Mouse (Mus musculus) forebrain, embryonic 10.5 days (tissue): ENCODE data around the gene Kat2a. TPM values are rescaled to one million over a fixed set of nuclear protein-coding genes. Genes with fewer than 3 reads are reported as not detected.
A peak's percentile ranks its signal among the peaks of the same experiment; 100 is the strongest.

Experiments used
- DNase-seq: peaks from one replicate; pipeline ENCODE4 v3.0.0-alpha.2; 2017; ENCODE audit warnings: low spot score; ENCODE audit errors: extremely low spot score
- H3K27ac ChIP-seq: fragments of 300-500 bp; sonication (generic); 2 replicates; pipeline ENCODE4 v1.5.1; 2016; ENCODE audit warnings: mild to moderate bottlenecking
- H3K27me3 ChIP-seq: fragments of 300-500 bp; sonication (generic); 2 replicates; pipeline ENCODE4 v1.6.1; 2016; ENCODE audit warnings: mild to moderate bottlenecking; ENCODE audit not compliant: poor library complexity, severe bottlenecking
- H3K36me3 ChIP-seq: fragments of 300-500 bp; sonication (generic); replicated peaks from 2 replicates; pipeline ENCODE4 v1.6.1; 2016; ENCODE audit warnings: mild to moderate bottlenecking, moderate library complexity
- H3K4me1 ChIP-seq: fragments of 300-500 bp; sonication (generic); 2 replicates; pipeline ENCODE4 v1.6.1; 2016
- H3K4me3 ChIP-seq: fragments of 300-500 bp; sonication (generic); 2 replicates; pipeline ENCODE4 v1.5.1; 2016; ENCODE audit warnings: mild to moderate bottlenecking, moderate library complexity
- H3K9me3 ChIP-seq: fragments of 300-500 bp; sonication (generic); 2 replicates; pipeline ENCODE4 v1.6.1; 2016; ENCODE audit warnings: mild to moderate bottlenecking, moderate library complexity
- WGBS: fragments of 180-500 bp; shearing (Covaris S2); methylation state at CpG from one replicate; pipeline ENCODE4 v1.1.7; 2016; 5-methylcytosine and 5-hydroxymethylcytosine counted together
- polyA plus RNA-seq: library from polyadenylated mRNA; unstranded; fragments of >200 nt; fragmentation: Nextera tagmentation; extraction: Ambion mirVana; gene quantifications from 2 replicates; pipeline ENCODE4 v1.2.1, GENCODE M21; 2016

Kat2a gene
- polyA plus RNA-seq, 1 experiment from 2014 or later: 76.3 TPM

GRCm38 (mm10) chr11:100728601-100729000, 16.3 kb upstream of the Kat2a start:
- H3K36me3 ChIP-seq: peaks cover 52% of the 10 kb centered on the region
- DNase-seq: no peak
- H3K4me3 ChIP-seq: no peak overlapping the region
- no peak overlapping the region for H3K27ac ChIP-seq
- peaks cover 15% of the 10 kb centered on the region for H3K4me1 ChIP-seq
- no peaks in the 10 kb centered on the region for H3K27me3 ChIP-seq
- H3K9me3 ChIP-seq: no peaks in the 10 kb centered on the region
- WGBS: 87% methylated on average over 6 of the region's 6 CpGs

GRCm38 (mm10) chr11:100727201-100727600, 14.9 kb upstream of the Kat2a start:
- Histone ChIP-seq H3K9me3 (no peaks in the 10 kb centered on the region), H3K36me3 (peaks cover 40% of the 10 kb centered on the region), H3K4me1 (peaks cover 23% of the 10 kb centered on the region), H3K27ac (no peak overlapping the region), H3K4me3 (no peak overlapping the region), H3K27me3 (no peaks in the 10 kb centered on the region)
- WGBS: 93% methylated on average over 3 of the region's 3 CpGs
- DNase-seq: no peak

DNA sequence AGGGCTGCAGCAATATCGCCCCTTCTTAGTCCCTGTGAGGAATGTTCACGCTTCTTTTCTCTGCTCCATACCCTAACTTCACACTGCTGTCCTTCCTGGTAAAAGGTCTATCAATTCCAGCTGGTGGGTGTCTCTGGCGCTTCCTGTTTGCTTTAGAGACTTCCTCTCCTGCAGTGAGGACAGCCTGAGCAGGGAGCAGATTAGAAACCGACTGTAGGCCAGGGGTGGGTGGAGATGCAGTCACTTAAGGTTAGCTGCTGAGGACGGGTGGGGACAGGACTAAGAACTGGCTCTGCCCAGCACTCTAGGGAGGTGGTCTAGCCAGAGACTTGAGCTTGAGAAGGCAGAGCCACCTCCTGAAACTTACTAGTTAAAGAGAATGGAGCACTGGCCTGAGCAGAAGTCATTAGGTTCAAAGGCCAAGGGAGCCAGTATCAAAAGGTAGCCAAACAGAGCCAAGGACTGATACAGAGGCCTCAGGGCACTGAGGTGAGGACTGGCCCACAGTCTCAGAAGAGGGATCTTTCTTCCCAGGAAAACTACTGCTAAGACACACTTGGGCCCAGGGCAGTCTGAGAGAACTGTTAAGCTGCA, 12.8 kb upstream of the Kat2a start:
- no peak overlapping the region; the same call in 1 of the 2 replicates for H3K4me3 ChIP-seq
- H3K36me3 ChIP-seq: peaks cover 36% of the 10 kb centered on the region
- H3K4me1 ChIP-seq: peaks cover 45% of the 10 kb centered on the region
- DNase-seq: no peak
- H3K9me3 ChIP-seq: no peaks in the 10 kb centered on the region
- H3K27me3 ChIP-seq: no peaks in the 10 kb centered on the region
- H3K27ac ChIP-seq: peak overlapping the region; percentile 54
- WGBS: 54% methylated on average over 5 of the region's 5 CpGs

DNA sequence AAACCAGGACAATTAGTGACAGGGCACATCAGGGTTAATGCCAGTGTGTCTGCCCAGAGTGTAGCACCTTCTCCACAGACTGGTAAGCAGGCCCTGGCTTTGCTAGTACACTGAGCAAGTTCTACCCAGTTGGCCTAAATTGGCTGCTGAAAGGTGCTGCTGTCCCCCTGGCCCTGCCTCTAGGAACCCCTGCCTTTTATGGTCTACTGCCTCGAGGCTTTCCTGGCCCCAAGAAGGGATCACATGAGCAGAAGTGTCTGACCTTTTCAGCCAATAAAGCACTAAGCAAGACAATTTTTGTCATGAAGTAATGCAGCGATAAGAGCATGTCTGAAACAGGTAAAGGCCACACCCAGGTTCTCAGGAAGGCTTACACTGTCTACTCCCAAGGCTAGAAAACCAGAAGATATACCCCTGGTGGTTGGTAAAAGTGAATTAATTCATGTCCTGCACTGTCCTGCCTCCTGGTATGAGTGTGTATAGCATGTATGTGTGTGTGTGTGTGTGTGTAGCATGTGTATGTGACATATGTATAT, 10.3 kb upstream of the Kat2a start:
- peaks cover 49% of the 10 kb centered on the region for H3K4me1 ChIP-seq
- no peak overlapping the region for H3K4me3 ChIP-seq
- DNase-seq: no peak
- peak overlapping the region; percentile 60; the same call in 1 of the 2 replicates for H3K27ac ChIP-seq
- H3K36me3 ChIP-seq: peaks cover 36% of the 10 kb centered on the region
- H3K27me3 ChIP-seq: no peaks in the 10 kb centered on the region
- H3K9me3 ChIP-seq: no peaks in the 10 kb centered on the region
- 66% methylated on average over 2 of the region's 2 CpGs for WGBS

DNA sequence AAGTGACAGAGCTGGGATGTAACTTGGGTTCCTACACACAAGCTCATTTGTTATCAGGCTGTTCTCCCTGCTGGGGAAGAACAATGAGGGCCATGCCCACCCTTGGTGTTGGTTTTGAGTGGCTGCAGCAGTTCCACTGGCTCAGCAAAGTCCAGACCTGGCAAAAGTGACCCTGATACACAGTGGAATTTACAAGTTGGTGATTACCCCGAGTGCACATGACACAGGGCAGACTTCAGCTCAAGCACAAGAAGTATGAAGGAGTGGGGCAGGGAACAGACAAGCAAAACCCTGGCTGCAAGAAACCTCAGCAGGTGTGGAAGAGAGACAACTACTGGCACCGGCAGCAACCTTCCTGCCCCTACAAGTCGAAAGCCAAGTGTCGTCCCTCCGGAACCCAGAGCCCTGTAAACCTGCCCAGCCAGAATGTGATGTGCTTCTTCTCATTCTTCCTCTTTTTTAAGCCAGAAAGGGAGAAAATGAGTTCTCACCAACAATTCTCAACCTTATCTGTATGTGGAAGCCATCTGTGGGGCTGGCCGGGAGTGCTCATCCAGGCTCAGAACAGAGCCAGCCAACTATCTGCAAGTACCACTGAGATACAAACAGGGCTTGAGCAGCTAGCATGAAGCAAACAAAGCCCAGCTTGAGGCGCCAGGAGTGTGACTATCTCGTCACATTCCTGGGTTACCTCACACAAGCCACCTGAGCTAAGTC, 9.7 kb upstream of the Kat2a start:
- peaks cover 36% of the 10 kb centered on the region for H3K36me3 ChIP-seq
- no peaks in the 10 kb centered on the region for H3K9me3 ChIP-seq
- H3K27ac ChIP-seq: peak overlapping the region; percentile 60; the same call in 1 of the 2 replicates
- no peak for DNase-seq
- no peaks in the 10 kb centered on the region for H3K27me3 ChIP-seq
- 79% methylated on average over 8 of the region's 8 CpGs for WGBS
- no peak overlapping the region for H3K4me3 ChIP-seq
- H3K4me1 ChIP-seq: peaks cover 49% of the 10 kb centered on the region

DNA sequence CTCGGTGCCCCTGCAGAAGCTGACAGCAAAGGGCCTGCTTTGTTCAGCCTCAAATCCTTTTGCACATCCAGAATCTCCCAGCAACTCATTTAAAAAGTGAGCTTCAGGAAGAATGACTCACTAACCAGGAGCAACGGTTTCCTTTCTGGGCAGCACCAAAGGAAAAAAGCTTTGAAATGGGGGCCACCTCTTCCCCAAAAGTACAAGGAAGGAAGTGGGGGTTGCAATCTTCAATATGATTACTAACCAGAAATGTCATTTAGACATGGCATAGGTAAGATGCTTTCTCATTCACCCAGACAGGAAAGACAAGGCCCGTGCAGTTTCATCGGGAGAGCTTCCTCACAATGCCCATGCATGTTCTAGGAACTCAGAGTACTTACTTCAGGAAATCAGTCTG, 9.0 kb upstream of the Kat2a start:
- DNase-seq: no peak
- Histone ChIP-seq H3K9me3 (no peaks in the 10 kb centered on the region), H3K27me3 (no peaks in the 10 kb centered on the region), H3K4me3 (no peak overlapping the region), H3K27ac (peak overlapping the region; percentile 60; the same call in 1 of the 2 replicates), H3K36me3 (peaks cover 43% of the 10 kb centered on the region), H3K4me1 (peaks cover 49% of the 10 kb centered on the region)
- WGBS: 66% methylated on average over 4 of the region's 4 CpGs

- Histone ChIP-seq H3K27ac (peak overlapping the region; percentile 60; the same call in 1 of the 2 replicates), H3K36me3 (peaks cover 52% of the 10 kb centered on the region), H3K27me3 (no peaks in the 10 kb centered on the region), H3K4me1 (peaks cover 50% of the 10 kb centered on the region), H3K9me3 (no peaks in the 10 kb centered on the region), H3K4me3 (no peak overlapping the region)
- 84% methylated on average over 5 of the region's 5 CpGs for WGBS
- DNase-seq: no peak
Observed at GRCm38 (mm10) chr11:100720345-100720744, 8.1 kb upstream of the Kat2a start.

- Histone ChIP-seq H3K9me3 (no peaks in the 10 kb centered on the region), H3K27me3 (no peaks in the 10 kb centered on the region), H3K27ac (0 out of 2 replicates have a peak overlapping the region, but pooled peaks have one; percentile 3), H3K36me3 (peaks cover 55% of the 10 kb centered on the region), H3K4me1 (peaks cover 49% of the 10 kb centered on the region), H3K4me3 (no peak overlapping the region)
- 85% methylated on average over 11 of the region's 11 CpGs for WGBS
- no peak for DNase-seq
Observed at GRCm38 (mm10) chr11:100719893-100720292, 7.6 kb upstream of the Kat2a start.

DNA sequence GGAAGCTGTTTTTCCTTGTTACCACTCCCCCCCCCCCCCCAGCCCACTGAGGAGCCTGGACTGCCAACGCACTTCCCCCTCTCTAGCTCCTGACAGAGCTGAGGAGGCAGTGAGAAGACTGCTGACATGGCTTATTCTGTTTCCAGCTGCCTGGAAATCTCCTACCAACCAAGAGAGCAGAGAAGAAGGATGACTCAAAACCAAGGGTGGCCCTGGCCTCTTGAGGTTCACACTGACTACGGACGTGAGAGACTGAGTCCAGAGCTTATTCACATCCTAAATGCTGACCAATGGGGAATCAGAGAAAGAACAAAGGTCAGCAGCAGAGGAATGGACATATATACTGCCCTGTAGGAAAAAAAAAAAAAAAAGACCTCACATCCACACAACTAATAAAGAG, 7.0 kb upstream of the Kat2a start:
- peaks cover 49% of the 10 kb centered on the region for H3K4me1 ChIP-seq
- 89% methylated on average over 3 of the region's 3 CpGs for WGBS
- DNase-seq: no peak
- H3K4me3 ChIP-seq: no peak overlapping the region
- no peaks in the 10 kb centered on the region for H3K27me3 ChIP-seq
- H3K9me3 ChIP-seq: no peaks in the 10 kb centered on the region
- H3K27ac ChIP-seq: no peak overlapping the region
- H3K36me3 ChIP-seq: peaks cover 57% of the 10 kb centered on the region

- H3K4me3 ChIP-seq: no peak overlapping the region
- DNase-seq: no peak
- no peaks in the 10 kb centered on the region for H3K27me3 ChIP-seq
- 88% methylated on average over 4 of the region's 4 CpGs for WGBS
- peaks cover 51% of the 10 kb centered on the region for H3K4me1 ChIP-seq
- H3K9me3 ChIP-seq: no peaks in the 10 kb centered on the region
- H3K36me3 ChIP-seq: peaks cover 57% of the 10 kb centered on the region
- no peak overlapping the region for H3K27ac ChIP-seq
Observed at GRCm38 (mm10) chr11:100718866-100719265, 6.6 kb upstream of the Kat2a start.

DNA sequence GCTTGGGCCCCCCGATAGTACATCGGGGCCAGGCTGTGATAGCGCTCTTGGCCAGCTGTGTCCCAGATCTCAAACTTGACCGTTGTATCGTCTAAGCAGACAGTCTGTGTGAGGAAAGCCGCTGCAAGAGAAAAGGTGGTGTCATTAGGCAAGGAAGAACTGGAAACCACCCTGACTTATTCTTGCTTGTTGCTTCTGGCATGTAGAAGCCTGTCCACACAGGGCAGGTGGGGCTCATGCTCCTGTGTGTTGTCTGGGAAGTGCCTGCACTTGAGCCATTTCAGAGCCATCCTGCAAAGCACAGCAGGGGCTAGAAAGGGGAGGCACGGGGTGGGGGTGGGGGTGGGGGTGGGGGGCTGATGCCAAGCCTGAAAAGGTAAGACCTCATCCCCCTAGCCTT, 6.2 kb upstream of the Kat2a start:
- Histone ChIP-seq H3K4me1 (peaks cover 55% of the 10 kb centered on the region), H3K27ac (no peak overlapping the region), H3K36me3 (peaks cover 57% of the 10 kb centered on the region), H3K9me3 (no peaks in the 10 kb centered on the region), H3K4me3 (no peak overlapping the region), H3K27me3 (no peaks in the 10 kb centered on the region)
- WGBS: 91% methylated on average over 7 of the region's 7 CpGs
- DNase-seq: no peak

DNA sequence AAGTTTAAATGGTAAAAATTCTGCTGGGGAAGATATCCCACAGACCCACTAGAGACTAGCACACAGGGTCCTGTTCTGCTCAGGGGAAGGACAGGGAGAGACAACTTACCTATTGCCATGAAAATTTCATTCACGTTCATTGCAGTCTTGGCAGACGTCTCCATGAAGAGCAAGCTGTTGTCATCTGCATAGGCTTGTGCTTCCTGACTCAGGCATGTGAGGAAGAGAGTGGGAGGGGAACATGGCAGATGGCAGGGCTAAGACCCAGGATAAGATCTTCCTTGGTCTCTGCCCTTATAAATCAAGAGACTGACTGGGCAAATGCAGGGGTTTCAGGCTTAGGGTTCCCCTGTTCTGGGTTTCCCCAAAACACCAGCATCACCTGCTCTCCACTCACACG, 4.4 kb upstream of the Kat2a start:
- WGBS: 82% methylated on average over 3 of the region's 3 CpGs
- Histone ChIP-seq H3K4me3 (no peak overlapping the region), H3K9me3 (no peaks in the 10 kb centered on the region), H3K27me3 (no peaks in the 10 kb centered on the region), H3K27ac (no peak overlapping the region), H3K4me1 (peaks cover 60% of the 10 kb centered on the region), H3K36me3 (peaks cover 54% of the 10 kb centered on the region)
- DNase-seq: no peak

- no peak overlapping the region for H3K27ac ChIP-seq
- peaks cover 56% of the 10 kb centered on the region for H3K4me1 ChIP-seq
- no peak for DNase-seq
- H3K9me3 ChIP-seq: no peaks in the 10 kb centered on the region
- no peaks in the 10 kb centered on the region for H3K27me3 ChIP-seq
- 88% methylated on average over 6 of the region's 6 CpGs for WGBS
- no peak overlapping the region for H3K4me3 ChIP-seq
- peaks cover 62% of the 10 kb centered on the region for H3K36me3 ChIP-seq
Observed at GRCm38 (mm10) chr11:100714948-100715347, 2.7 kb upstream of the Kat2a start.
